Mouse (Mus musculus) heart, adult 2 months (tissue): ENCODE results near the gene Col1a1.

Experiments
- CTCF ChIP-seq: fragments of 200-600 bp; IDR thresholded peaks from 2 replicates; pipeline ENCODE4 v1.8.1; 2022; ENCODE audit warnings: antibody characterized with exemption, mild to moderate bottlenecking, moderate library complexity
- POLR2A ChIP-seq: fragments of 200-500 bp; IDR thresholded peaks from 2 replicates; pipeline ENCODE4 v1.6.1; 2011; ENCODE audit warnings: mild to moderate bottlenecking, low read depth, low read length, control low read depth; ENCODE audit not compliant: insufficient read depth

- no peak for TF ChIP-seq CTCF
- peak; percentile 87 for TF ChIP-seq POLR2A
These were observed at the start of gene Col1a1 for GRCm38 (mm10) chr11:94936045-94936444.
